Mouse (Mus musculus) heart, embryonic 11.5 days (tissue): Measurements from ENCODE around the gene Gm49393. TPM values are rescaled to one million over a fixed set of nuclear protein-coding genes. Genes with fewer than 3 reads are reported as not detected.

Experiments used
- ATAC-seq: fragments of 200-750 bp; cut with Nextera tagmentation; replicated peaks from 2 replicates; pipeline ENCODE4 v1.8.0; 2017; ENCODE audit warnings: moderate library complexity; ENCODE audit not compliant: insufficient number of reproducible peaks, low FRiP score, low TSS enrichment
- H3K27ac ChIP-seq: fragments of 300-500 bp; sonication (generic); 2 replicates; pipeline ENCODE4 v1.5.1; 2014; ENCODE audit warnings: mild to moderate bottlenecking, low read depth, low read length
- H3K27me3 ChIP-seq: fragments of 300-500 bp; sonication (generic); 2 replicates; pipeline ENCODE4 v1.6.1; 2014; ENCODE audit warnings: mild to moderate bottlenecking, low read length, mixed read lengths; ENCODE audit not compliant: control insufficient read depth, insufficient read depth
- H3K36me3 ChIP-seq: fragments of 300-500 bp; sonication (generic); 2 replicates; pipeline ENCODE4 v1.6.1; 2014; ENCODE audit warnings: mild to moderate bottlenecking, low read length, moderate library complexity, mixed read lengths; ENCODE audit not compliant: control insufficient read depth, insufficient read depth
- H3K4me1 ChIP-seq: fragments of 300-500 bp; sonication (generic); 2 replicates; pipeline ENCODE4 v1.6.1; 2014; ENCODE audit warnings: low read length; ENCODE audit not compliant: control insufficient read depth, insufficient read depth
- H3K4me2 ChIP-seq: fragments of 300-500 bp; sonication (generic); 2 replicates; pipeline ENCODE4 v1.6.1; 2014; ENCODE audit warnings: mild to moderate bottlenecking, moderate library complexity
- H3K4me3 ChIP-seq: fragments of 300-500 bp; sonication (generic); 2 replicates; pipeline ENCODE4 v1.5.1; 2014; ENCODE audit warnings: low read depth, low read length
- H3K9ac ChIP-seq: fragments of 300-500 bp; sonication (generic); 2 replicates; pipeline ENCODE4 v1.6.1; 2014; ENCODE audit warnings: mild to moderate bottlenecking, low read depth, low read length, moderate library complexity
- H3K9me3 ChIP-seq: fragments of 300-500 bp; sonication (generic); replicated peaks from 2 replicates; pipeline ENCODE4 v1.6.1; 2016; ENCODE audit warnings: low read length; ENCODE audit not compliant: control insufficient read depth
- WGBS: fragments of 180-500 bp; shearing (Covaris S2); extraction: QIAGEN DNeasy Blood & Tissue Kit; methylation state at CpG from one replicate; pipeline ENCODE4 v1.1.7; 2014; ENCODE audit not compliant: insufficient replicate concordance; 5-methylcytosine and 5-hydroxymethylcytosine counted together
- polyA plus RNA-seq: library from polyadenylated mRNA; unstranded; fragments of >200 nt; fragmentation: Nextera tagmentation; extraction: Ambion mirVana; gene quantifications from 2 replicates; pipeline ENCODE4 v1.2.1, GENCODE M21; 2014

The Gm49393 gene
- polyA plus RNA-seq, 1 experiment from 2014 or later = not detected

DNA sequence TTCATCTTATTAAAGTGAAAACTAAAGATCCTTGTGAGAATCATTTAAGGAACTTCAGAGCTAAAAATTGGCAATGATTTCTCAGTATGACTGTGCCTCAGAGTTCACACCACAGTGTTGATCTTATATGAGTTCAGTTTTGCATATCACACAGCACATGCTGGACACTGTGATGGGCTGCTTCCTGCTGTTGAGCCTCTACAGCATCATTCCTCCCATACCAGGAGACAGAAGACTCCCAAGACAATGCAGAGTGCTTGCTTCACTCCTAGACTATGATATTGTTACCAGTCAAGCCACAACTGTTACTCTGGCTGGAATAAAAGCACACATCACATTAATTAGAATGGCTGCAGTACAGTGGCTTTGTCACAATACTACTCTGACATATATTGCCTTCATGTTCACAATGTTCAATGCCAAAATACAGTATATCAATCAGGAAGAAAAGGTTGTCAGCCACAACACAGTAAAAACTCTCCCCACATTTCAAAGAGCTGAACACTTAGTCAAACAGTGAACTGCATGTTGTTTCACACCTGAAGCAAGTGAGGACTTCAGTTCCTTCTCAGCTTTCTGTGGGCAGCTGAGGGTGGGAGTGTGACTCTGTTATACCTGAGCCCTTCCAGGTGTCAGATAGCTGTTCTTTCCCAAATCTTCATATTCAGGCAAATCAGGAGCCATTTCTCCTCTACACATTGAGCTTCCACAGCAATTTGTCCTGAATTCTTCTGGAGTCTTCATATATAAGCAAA, 39.8 kb downstream of the Gm49393 start:
- Histone ChIP-seq H3K27ac (no peak overlapping the region), H3K4me1 (no peaks in the 10 kb centered on the region), H3K9me3 (no peaks in the 10 kb centered on the region; the same call in 1 of the 2 replicates), H3K4me3 (no peak overlapping the region), H3K9ac (no peak overlapping the region), H3K27me3 (no peaks in the 10 kb centered on the region), H3K4me2 (no peak overlapping the region), H3K36me3 (no peaks in the 10 kb centered on the region)
- no peak for ATAC-seq

DNA sequence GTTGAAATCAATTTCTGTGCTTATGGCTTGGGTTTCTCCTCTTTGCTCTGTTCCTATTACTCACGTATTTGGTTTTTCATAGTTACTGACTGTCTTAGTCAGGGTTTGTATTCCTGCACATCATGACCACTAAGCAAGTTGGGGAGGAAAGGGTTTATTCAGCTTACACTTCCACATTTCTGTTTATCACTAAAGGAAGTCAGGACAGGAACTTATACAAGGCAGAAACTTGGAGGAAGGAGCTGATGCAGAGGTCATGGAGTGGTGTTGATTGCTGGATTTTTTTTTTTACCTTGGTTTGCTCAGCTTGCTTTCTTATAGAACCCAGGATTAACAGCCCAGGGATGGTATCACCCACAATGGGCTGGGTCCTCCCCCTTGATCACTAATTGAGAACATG, 43.1 kb downstream of the Gm49393 start:
- Histone ChIP-seq H3K4me2 (no peak overlapping the region), H3K27me3 (no peaks in the 10 kb centered on the region), H3K4me1 (no peaks in the 10 kb centered on the region), H3K9me3 (no peaks in the 10 kb centered on the region; the same call in 1 of the 2 replicates), H3K4me3 (no peak overlapping the region), H3K36me3 (no peaks in the 10 kb centered on the region), H3K9ac (no peak overlapping the region), H3K27ac (no peak overlapping the region)
- WGBS = 62% methylated on average over 1 of the region's 1 CpGs
- no peak for ATAC-seq

DNA sequence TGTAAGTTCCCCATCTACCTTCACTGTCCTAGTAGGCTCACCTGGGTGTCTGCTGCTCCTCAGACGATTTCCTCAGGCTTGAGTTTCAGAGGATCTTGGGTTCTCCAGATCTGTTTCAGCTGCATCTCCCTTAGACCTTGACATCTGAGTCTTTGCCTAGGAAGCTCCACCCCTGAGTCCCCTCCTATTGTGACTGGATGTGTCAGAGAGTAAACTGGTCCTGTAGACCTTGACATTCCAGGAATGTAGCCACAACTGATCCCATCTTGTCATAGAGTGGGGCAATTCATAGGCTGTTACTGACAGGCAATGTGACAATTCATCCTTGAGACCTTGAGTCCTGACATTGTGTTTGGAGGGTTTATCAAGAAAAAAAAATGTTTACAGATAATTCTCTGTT, 71.1 kb downstream of the Gm49393 start, which contains the start of gene 4930486L24Rik:
TSS of gene 4930486L24Rik (minus strand) at position 195 of the 400 bp plus-strand sequence.
- Histone ChIP-seq H3K36me3 (no peaks in the 10 kb centered on the region), H3K4me2 (no peak within 1 kb of the TSS), H3K4me1 (no peaks in the 10 kb centered on the region), H3K9ac (no peak within 1 kb of the TSS), H3K27ac (no peak within 1 kb of the TSS), H3K9me3 (no peaks in the 10 kb centered on the region), H3K27me3 (no peaks in the 10 kb centered on the region), H3K4me3 (no peak within 1 kb of the TSS)
- ATAC-seq = no peak
- 26% methylated on average over 1 of the region's 1 CpGs for WGBS

DNA sequence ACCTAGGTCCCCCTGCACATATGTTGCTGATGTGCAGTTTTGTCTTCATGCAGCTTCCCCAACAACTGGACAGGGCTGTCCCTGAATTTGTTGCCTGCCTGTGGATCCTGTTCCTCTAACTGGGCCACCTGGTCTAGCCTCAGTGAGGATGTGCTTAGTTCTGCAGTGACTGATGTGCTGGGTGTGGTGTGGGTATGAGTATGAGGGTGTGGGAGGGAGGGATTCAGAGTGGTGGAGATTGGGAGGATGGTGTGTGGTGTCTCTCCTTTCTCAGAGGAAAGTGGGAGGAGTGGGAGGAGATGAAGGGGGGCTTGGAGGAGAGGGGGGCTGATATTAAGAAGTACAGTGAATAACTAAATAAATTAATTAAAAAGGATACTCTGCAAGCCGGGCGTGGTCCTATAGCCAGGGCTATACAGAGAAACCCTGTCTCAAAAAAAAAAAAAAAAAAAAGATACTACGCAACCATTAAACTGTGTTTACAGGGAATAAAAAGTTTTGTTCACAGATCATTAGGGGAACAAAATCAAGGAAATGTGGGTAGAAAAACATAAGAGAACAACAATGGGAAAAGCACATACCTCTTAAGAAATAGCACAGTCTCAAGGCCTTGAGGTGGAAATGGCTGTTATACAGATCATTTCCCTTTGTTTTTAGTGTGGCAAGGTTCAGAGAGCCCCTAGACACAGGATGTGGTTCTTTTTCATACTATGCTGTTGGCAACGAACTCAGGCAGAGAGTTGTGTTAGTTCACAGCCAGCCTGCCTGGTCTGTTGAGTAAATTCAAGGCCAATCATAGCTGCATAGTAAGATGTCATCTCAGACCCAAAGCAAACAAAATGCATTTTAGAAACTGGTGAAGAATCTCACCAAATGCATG, 86.9 kb downstream of the Gm49393 start:
- Histone ChIP-seq H3K4me3 (no peak overlapping the region), H3K27ac (no peak overlapping the region), H3K27me3 (no peaks in the 10 kb centered on the region), H3K9me3 (no peaks in the 10 kb centered on the region), H3K4me1 (no peaks in the 10 kb centered on the region), H3K36me3 (no peaks in the 10 kb centered on the region), H3K4me2 (no peak overlapping the region), H3K9ac (no peak overlapping the region)
- 76% methylated on average over 4 of the region's 4 CpGs for WGBS
- ATAC-seq = no peak

DNA sequence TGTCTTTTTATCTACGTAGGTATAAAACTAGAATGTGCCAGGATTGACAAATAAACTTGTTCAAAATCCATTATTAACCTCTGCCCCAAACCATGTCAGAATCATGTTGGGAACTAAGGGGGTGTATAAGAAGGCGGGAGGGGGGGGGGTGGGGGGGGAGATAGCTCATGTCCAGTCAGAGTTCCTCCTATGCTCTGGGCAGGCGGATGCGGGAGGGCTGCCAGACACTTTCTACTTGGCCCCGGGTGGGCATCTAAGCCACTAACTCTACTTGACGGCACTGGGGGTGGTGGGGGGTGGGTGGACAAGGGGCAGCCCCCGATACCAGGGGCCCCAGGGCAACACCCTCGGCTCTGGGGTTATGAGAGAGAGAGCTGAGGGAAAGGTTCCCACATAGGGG, 92.2 kb downstream of the Gm49393 start:
- no peak overlapping the region for H3K27ac ChIP-seq
- no peaks in the 10 kb centered on the region for H3K9me3 ChIP-seq
- H3K4me3 ChIP-seq = no peak overlapping the region
- WGBS = 73% methylated on average over 8 of the region's 8 CpGs
- H3K4me2 ChIP-seq = no peak overlapping the region
- H3K27me3 ChIP-seq = no peaks in the 10 kb centered on the region
- no peak overlapping the region for H3K9ac ChIP-seq
- ATAC-seq = no peak
- H3K4me1 ChIP-seq = no peaks in the 10 kb centered on the region
- no peaks in the 10 kb centered on the region for H3K36me3 ChIP-seq

DNA sequence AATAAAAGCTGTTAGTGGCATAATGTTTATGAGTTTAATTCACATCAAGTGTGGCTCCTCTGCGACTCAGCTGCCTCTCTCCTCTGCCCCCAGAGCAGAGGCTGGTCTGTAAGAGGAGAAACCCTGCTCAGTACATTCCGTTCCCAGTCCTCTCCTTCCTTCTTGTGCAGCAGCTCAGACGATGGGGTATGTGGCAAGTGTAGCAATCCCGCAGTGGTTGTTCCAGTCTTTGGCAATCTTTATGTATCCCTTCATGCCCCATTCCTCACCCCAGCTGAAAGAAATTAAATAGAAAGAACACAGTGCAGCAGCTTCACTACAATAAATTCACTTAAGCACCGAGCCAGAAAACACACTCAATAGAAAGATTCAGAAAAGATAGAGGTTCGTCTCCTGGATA, 92.7 kb downstream of the Gm49393 start:
- H3K9ac ChIP-seq = no peak overlapping the region

DNA sequence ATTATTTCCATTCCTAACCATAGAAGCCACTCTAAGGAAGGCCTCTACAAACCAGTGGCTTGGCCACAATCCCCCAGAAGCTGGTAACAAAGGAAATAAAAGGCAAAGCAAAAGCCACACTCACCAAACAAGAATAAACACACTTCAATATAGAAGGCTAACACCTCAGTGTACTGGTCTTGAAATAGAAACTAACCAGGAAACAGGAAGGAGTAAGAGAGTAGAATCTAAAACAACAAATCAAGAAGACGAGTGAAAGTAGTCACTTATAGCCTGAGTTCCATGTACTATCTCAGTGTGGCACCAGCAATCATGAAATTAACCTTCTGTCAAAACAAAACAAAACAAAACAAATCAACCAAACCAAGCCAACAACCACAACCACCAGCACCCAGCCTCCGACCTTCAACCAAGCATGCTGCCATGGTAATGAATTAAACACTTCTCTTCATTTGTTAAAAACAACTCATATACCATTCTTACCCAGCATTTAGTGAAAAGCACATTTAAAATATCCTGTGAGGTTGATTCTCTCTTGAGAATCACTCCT, 96.0 kb downstream of the Gm49393 start:
- Histone ChIP-seq H3K4me1 (no peaks in the 10 kb centered on the region), H3K27ac (no peak overlapping the region), H3K36me3 (no peaks in the 10 kb centered on the region), H3K27me3 (no peaks in the 10 kb centered on the region), H3K4me3 (no peak overlapping the region), H3K4me2 (no peak overlapping the region), H3K9me3 (no peaks in the 10 kb centered on the region), H3K9ac (no peak overlapping the region)
- no peak for ATAC-seq
- 49% methylated on average over 2 of the region's 2 CpGs for WGBS

More for the DNA sequence above, 92.7 kb downstream of the Gm49393 start:
- Histone ChIP-seq H3K4me2 (no peak overlapping the region), H3K27me3 (no peaks in the 10 kb centered on the region), H3K4me3 (no peak overlapping the region), H3K36me3 (no peaks in the 10 kb centered on the region), H3K4me1 (no peaks in the 10 kb centered on the region), H3K9me3 (no peaks in the 10 kb centered on the region), H3K27ac (no peak overlapping the region)
- WGBS = 64% methylated on average over 6 of the region's 6 CpGs
- ATAC-seq = no peak

DNA sequence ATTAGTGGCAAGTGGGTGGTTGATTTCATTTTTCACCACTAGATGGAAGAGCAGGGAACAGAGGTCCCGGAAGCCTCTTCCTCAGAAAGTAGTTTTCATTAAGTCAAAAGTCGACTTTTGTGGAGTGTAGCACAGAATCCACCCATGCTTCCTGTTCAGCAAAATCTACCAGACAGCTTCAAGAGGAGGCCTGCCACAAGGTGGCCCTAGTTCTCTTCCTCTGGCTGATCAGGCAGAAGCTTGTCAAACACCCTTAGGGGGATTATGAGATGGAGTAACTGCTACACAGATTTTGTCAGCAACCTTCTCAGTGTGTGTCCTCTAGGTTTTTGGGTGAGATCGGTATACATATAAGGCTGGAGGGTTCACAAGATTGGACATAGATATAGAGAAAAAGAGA, 109.3 kb downstream of the Gm49393 start:
- H3K9me3 ChIP-seq = no peaks in the 10 kb centered on the region
- H3K9ac ChIP-seq = no peak overlapping the region
- no peak overlapping the region for H3K4me3 ChIP-seq
- no peak overlapping the region for H3K27ac ChIP-seq
- 52% methylated on average over 3 of the region's 3 CpGs for WGBS
- H3K27me3 ChIP-seq = no peaks in the 10 kb centered on the region
- ATAC-seq = no peak
- no peaks in the 10 kb centered on the region for H3K4me1 ChIP-seq
- H3K4me2 ChIP-seq = no peak overlapping the region
- H3K36me3 ChIP-seq = no peaks in the 10 kb centered on the region
